Mouse (Mus musculus) heart, adult 10 weeks (tissue): ENCODE data around the gene Pmch. TPM values are rescaled to one million over a fixed set of nuclear protein-coding genes. Genes with fewer than 3 reads are reported as not detected.

Source experiments
- polyA plus RNA-seq: library from polyadenylated mRNA; stranded (reverse); fragments of 350-450 nt; fragmentation: Illumina TruSeq; extraction: RNeasy Lipid Tissue Mini Kit (QIAGEN cat#74804); gene quantifications from one replicate; pipeline ENCODE4 v1.2.3, GENCODE M21; 2014; ENCODE audit warnings: low read depth, low replicate concordance

The Pmch gene
- not detected for polyA plus RNA-seq

GRCm38 (mm10) chr10:88090772-88091171 is at the start of gene Pmch:
TSS of gene Pmch (plus strand) at chr10:88091072.

Other genes starting within 250 kb of the Pmch start
- gene Igf1, start 232.8 kb upstream of the Pmch start, polyA plus RNA-seq: 10.2 TPM
- 0.34 TPM for gene Parpbp, start 55.9 kb downstream of the Pmch start, polyA plus RNA-seq
- gene Nup37, start 55.9 kb downstream of the Pmch start, polyA plus RNA-seq: 9.2 TPM
- gene Washc3, start 110.0 kb downstream of the Pmch start, polyA plus RNA-seq: 44.6 TPM